Mouse (Mus musculus) erythroblast, embryonic 14.5 days (primary cell): ENCODE measurements around the gene Habp4. TPM values are rescaled to one million over a fixed set of nuclear protein-coding genes. Genes with fewer than 3 reads are reported as not detected.

Source experiments
- H3K27me3 ChIP-seq: 2 replicates; pipeline ENCODE4 v1.6.1; 2012; ENCODE audit warnings: inconsistent platforms; ENCODE audit not compliant: control insufficient read depth
- H3K36me3 ChIP-seq: 2 replicates; pipeline ENCODE4 v1.6.1; 2012; ENCODE audit warnings: mild to moderate bottlenecking, inconsistent platforms; ENCODE audit not compliant: control insufficient read depth
- H3K4me1 ChIP-seq: 2 replicates; pipeline ENCODE4 v1.6.1; 2012; ENCODE audit warnings: inconsistent platforms; ENCODE audit not compliant: control insufficient read depth
- H3K4me3 ChIP-seq: replicated peaks from 2 replicates; pipeline ENCODE3; 2012; ENCODE audit warnings: moderate library complexity, mild to moderate bottlenecking, inconsistent platforms
- H3K9me3 ChIP-seq: 2 replicates; pipeline ENCODE4 v1.6.1; 2012; ENCODE audit warnings: low read length, inconsistent platforms, mixed read lengths; ENCODE audit not compliant: control insufficient read depth
- GATA1 ChIP-seq: IDR thresholded peaks from 2 replicates; pipeline ENCODE4 v1.6.1; 2012; ENCODE audit warnings: low read length, inconsistent platforms, mixed read lengths
- TAL1 ChIP-seq: IDR thresholded peaks from 3 replicates; pipeline ENCODE4 v1.6.1; 2012; ENCODE audit warnings: low read length, inconsistent platforms, mixed read lengths
- polyA plus RNA-seq: library from polyadenylated mRNA; stranded (reverse); fragments of >175 nt; gene quantifications from 2 replicates; pipeline ENCODE4 v1.2.3, GENCODE M21; 2012

The Habp4 gene
- polyA plus RNA-seq, 1 experiment, result 1.4 TPM

DNA sequence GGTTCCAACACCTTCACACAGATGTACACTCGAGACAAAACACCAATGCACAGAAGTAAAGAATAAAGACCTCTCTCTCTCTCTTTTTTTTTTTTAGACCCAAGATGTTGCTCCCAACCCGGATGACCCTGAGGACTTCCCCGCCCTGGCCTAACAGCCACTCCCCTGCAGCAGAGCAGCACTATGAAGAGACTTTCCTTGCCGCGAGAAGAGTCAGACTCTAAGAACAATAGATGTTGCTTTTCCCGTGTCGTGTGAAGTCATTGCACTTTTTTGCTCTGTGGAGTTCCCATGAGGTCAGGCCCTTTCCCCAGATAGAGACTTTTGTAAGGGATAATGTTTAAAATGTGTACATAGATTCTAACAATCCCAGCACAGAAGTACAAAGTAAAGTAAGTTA lies 23.6 kb downstream of the Habp4 start:
- no peaks in the 10 kb centered on the region for H3K4me1 ChIP-seq
- H3K27me3 ChIP-seq, result no peaks in the 10 kb centered on the region
- TF ChIP-seq GATA1 (no peak), TAL1 (no peak)
- no peaks in the 10 kb centered on the region for H3K36me3 ChIP-seq
- H3K9me3 ChIP-seq, result no peaks in the 10 kb centered on the region
- H3K4me3 ChIP-seq, result no peak overlapping the region

DNA sequence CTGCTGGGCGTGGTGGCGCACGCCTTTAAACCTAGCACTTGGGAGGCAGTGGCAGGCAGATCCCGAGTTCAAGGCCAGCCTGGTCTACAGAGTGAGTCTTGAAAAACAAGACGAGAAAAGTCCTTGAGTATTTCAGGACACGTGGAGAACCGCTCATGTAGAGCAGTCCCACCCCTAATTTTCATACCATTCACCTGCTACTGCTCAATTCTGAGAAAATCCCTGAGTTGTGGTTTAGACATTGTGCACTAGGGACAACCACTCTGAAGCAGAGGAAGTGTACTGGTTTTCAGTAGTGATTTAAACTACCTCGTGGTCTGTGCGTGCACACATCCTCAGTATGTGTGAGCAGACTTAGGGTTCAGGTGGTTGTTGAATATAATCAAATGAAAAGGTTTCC lies 24.0 kb downstream of the Habp4 start:
- Histone ChIP-seq H3K27me3 (no peaks in the 10 kb centered on the region), H3K4me3 (no peak overlapping the region), H3K4me1 (no peaks in the 10 kb centered on the region), H3K9me3 (no peaks in the 10 kb centered on the region), H3K36me3 (no peaks in the 10 kb centered on the region)
- TF ChIP-seq GATA1 (no peak), TAL1 (no peak)

DNA sequence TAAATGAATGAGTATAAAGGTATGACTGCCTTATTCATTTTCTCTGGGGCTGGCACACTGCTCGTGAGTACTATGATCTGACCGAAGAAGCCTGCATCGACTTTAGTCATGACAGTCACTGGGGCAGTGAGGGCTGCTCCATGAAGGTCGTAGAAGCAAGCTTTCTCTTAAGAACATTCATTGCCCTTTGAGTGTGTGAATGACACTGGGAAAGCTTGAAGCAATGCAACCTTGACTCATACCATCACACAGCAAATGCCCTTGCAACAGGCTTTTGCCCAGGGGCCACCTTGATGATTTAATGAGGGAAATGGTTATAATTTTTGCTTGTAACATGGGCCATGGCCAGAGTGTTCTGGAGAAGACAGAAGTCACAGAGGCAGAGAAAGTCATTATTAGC lies 24.9 kb downstream of the Habp4 start:
- Histone ChIP-seq H3K4me1 (no peaks in the 10 kb centered on the region), H3K36me3 (no peaks in the 10 kb centered on the region), H3K9me3 (no peaks in the 10 kb centered on the region), H3K27me3 (no peaks in the 10 kb centered on the region), H3K4me3 (no peak overlapping the region)
- TF ChIP-seq GATA1, result no peak
- no peak for TF ChIP-seq TAL1

DNA sequence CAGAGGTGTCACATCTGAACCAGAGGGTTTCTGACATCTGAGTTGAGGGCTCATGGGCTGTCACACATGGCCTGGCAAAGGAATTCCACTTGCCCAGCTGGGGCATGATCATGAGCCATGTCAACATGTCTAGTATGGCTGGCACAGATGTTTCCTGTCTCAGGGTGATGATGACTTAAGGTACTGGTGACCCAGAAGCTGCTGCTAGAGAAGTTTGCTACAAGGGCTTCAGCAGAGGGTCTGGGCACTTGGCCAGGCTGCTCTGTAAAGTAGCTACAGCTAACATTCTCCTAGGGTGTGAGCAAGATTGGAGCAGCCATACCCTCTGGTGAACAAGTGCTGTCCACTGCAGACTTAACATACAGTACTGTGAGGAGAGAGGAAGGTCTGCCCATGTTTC lies 25.4 kb downstream of the Habp4 start:
- Histone ChIP-seq H3K36me3 (no peaks in the 10 kb centered on the region), H3K9me3 (no peaks in the 10 kb centered on the region), H3K4me3 (no peak overlapping the region), H3K4me1 (no peaks in the 10 kb centered on the region), H3K27me3 (no peaks in the 10 kb centered on the region)
- TF ChIP-seq TAL1, result no peak
- TF ChIP-seq GATA1, result no peak

DNA sequence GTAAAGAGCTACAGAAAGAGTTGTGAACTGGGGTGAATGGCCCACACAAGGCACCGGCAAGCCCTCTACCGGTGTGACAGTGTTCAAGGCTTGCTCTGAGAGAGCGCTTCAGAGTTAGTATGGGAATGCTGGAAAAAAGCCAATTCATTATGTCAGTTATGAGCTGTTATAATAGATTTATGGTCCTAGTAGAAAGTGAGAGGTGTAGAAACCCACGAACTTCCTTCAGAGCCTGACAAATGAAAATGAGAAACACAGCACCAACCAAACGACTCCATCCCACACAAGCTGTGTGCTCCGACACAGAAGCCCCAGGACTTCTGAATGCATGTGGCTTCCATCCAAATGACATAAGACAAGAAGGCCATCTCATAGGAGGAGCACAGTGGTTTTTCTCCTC lies 36.3 kb downstream of the Habp4 start:
- Histone ChIP-seq H3K4me1 (no peaks in the 10 kb centered on the region), H3K4me3 (no peak overlapping the region), H3K9me3 (no peaks in the 10 kb centered on the region), H3K36me3 (no peaks in the 10 kb centered on the region), H3K27me3 (no peaks in the 10 kb centered on the region)
- no peak for TF ChIP-seq TAL1
- TF ChIP-seq GATA1, result no peak

DNA sequence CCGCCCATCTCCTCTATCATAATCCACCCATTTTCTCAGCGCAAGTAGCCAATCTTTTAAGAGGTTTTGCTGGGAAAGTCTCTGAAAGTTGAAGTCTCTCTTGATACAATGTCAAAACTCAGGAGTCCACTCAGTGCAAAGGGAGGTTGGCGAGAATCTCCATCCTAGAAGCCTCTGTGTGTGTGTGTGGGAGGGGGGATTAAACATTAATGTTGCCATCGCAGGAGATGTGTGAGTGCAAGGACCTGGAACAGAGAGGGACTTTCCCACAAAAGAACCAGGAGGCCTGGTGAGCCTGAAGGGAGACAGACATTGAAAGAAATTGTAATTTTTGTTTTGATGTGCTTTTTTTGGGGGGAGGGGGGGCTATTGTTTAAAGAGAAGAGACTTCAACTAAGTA lies 36.7 kb downstream of the Habp4 start:
- Histone ChIP-seq H3K27me3 (no peaks in the 10 kb centered on the region), H3K9me3 (no peaks in the 10 kb centered on the region), H3K4me3 (no peak overlapping the region), H3K36me3 (no peaks in the 10 kb centered on the region), H3K4me1 (no peaks in the 10 kb centered on the region)
- no peak for TF ChIP-seq GATA1
- no peak for TF ChIP-seq TAL1

DNA sequence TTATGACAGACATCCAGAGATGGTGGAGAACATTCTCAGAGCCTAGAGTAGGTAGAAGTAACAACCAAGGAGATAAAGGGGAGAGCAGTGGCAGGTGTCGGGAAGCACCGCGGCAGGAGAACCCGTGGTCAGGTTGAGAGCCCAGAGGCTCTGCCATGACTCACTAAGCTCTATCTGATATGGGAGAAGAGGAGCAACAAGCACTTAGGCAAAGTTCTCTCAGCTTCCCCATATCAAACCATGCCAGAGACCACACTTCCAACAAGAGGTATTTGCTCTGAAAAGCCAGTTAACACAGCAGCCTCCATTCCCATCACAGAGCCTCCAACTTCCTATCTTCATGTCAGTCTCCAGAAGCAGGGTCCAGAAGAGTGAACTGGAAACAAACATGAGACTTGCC lies 39.3 kb downstream of the Habp4 start:
- Histone ChIP-seq H3K27me3 (no peaks in the 10 kb centered on the region), H3K4me3 (no peak overlapping the region), H3K4me1 (no peaks in the 10 kb centered on the region), H3K9me3 (no peaks in the 10 kb centered on the region), H3K36me3 (no peaks in the 10 kb centered on the region)
- no peak for TF ChIP-seq GATA1
- no peak for TF ChIP-seq TAL1

DNA sequence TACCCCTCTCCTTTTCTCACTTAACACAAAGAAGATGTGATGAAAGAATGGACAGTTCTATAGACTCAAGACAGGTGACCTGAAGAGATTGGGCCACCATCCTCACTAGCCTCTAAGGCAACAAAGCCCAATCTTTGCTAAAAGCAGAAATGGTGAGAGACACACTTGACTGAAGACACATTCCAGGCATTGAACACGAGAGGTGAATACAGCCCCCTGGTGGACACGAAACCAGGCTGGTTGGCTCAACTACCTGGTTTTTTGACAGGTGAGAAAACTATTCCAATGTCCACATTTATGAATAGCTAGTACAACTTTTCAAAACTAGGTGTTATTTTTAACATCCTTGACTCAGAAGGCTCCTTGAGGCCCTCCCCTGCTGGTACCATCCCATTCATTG lies 43.1 kb downstream of the Habp4 start:
- Histone ChIP-seq H3K4me1 (no peaks in the 10 kb centered on the region), H3K27me3 (no peaks in the 10 kb centered on the region), H3K9me3 (no peaks in the 10 kb centered on the region), H3K4me3 (no peak overlapping the region), H3K36me3 (no peaks in the 10 kb centered on the region)
- TF ChIP-seq TAL1 (no peak), GATA1 (no peak)

DNA sequence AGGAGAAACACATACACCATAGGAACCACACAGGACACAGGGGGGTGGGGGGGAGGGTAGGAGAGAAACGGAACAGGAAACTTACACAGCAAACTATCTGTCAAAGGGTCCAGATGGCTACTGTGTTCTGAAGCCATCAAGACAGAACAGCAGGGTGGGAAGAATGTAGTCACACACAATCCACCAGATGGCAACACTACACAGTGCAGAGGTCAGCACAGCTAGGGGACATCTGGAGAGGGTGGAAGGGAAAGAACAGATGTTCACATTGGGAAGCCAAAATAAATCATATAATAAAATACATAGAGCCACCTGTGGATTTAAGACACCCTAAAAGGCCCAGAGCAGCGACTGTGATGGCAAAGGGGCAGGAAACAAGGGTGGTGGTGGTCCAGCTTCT lies 43.6 kb downstream of the Habp4 start:
- Histone ChIP-seq H3K4me1 (no peaks in the 10 kb centered on the region), H3K9me3 (no peaks in the 10 kb centered on the region), H3K27me3 (no peaks in the 10 kb centered on the region), H3K4me3 (no peak overlapping the region), H3K36me3 (no peaks in the 10 kb centered on the region)
- TF ChIP-seq TAL1 (no peak), GATA1 (no peak)

DNA sequence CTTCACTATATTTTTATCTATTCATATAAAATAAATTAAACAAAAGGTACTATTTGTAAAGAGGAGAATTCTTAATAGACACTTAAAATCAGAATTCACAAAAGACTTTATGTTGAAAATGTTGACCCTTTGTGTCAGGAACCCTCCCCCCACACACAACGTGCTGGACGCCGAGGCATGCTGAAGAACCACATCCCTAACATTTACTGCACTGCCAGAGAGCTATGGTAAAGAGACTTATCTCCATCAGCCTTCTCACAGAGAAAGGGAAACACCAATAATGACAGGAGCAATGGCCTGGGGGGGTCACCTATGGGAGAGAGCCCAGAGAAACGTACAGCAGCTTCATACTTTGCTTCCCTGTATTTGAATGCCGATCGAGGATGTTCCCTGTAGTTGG lies 46.5 kb downstream of the Habp4 start:
- no peak overlapping the region for H3K4me3 ChIP-seq
- TF ChIP-seq GATA1 (no peak), TAL1 (no peak)

More for the DNA sequence above, 46.5 kb downstream of the Habp4 start:
- H3K27me3 ChIP-seq, result no peaks in the 10 kb centered on the region
- no peaks in the 10 kb centered on the region for H3K36me3 ChIP-seq
- no peaks in the 10 kb centered on the region for H3K4me1 ChIP-seq
- H3K9me3 ChIP-seq, result no peaks in the 10 kb centered on the region
